Mouse (Mus musculus) liver, embryonic 11.5 days (tissue): ENCODE results near the gene Celf2. TPM values are rescaled to one million over a fixed set of nuclear protein-coding genes. Genes with fewer than 3 reads are reported as not detected.

ENCODE experiments used
- ATAC-seq: fragments of 200-750 bp; cut with Nextera tagmentation; replicated peaks from 2 replicates; pipeline ENCODE4 v1.8.0; 2017; ENCODE audit warnings: moderate number of reproducible peaks, mild to moderate bottlenecking, moderate TSS enrichment, moderate library complexity; ENCODE audit not compliant: low FRiP score
- DNase-seq: peaks from one replicate; pipeline ENCODE4 v3.0.0-alpha.2; 2017; ENCODE audit warnings: low spot score
- H3K27ac ChIP-seq: fragments of 300-500 bp; sonication (generic); 2 replicates; pipeline ENCODE4 v1.5.1; 2014; ENCODE audit warnings: mild to moderate bottlenecking, low read depth, low read length, control low read depth
- H3K27me3 ChIP-seq: fragments of 300-500 bp; sonication (generic); replicated peaks from 2 replicates; pipeline ENCODE4 v1.6.1; 2014; ENCODE audit warnings: low read length, mixed read lengths; ENCODE audit not compliant: control insufficient read depth, insufficient read depth
- H3K36me3 ChIP-seq: fragments of 300-500 bp; sonication (generic); 2 replicates; pipeline ENCODE4 v1.6.1; 2014; ENCODE audit warnings: mild to moderate bottlenecking, low read length, moderate library complexity, mixed read lengths; ENCODE audit not compliant: control insufficient read depth, insufficient read depth
- H3K4me1 ChIP-seq: fragments of 300-500 bp; sonication (generic); replicated peaks from 2 replicates; pipeline ENCODE4 v1.6.1; 2014; ENCODE audit warnings: low read length, mixed read lengths; ENCODE audit not compliant: control insufficient read depth, insufficient read depth
- H3K4me2 ChIP-seq: fragments of 300-500 bp; sonication (generic); 2 replicates; pipeline ENCODE4 v1.6.1; 2014; ENCODE audit warnings: mild to moderate bottlenecking, control low read depth, moderate library complexity
- H3K4me3 ChIP-seq: fragments of 300-500 bp; sonication (generic); 2 replicates; pipeline ENCODE4 v1.5.1; 2014; ENCODE audit warnings: low read depth, low read length, control low read depth
- H3K9ac ChIP-seq: fragments of 300-500 bp; sonication (generic); 2 replicates; pipeline ENCODE4 v1.6.1; 2014; ENCODE audit warnings: low read depth, low read length, control low read depth
- H3K9me3 ChIP-seq: fragments of 300-500 bp; sonication (generic); 2 replicates; pipeline ENCODE4 v1.6.1; 2016; ENCODE audit warnings: low read length, inconsistent platforms, mixed read lengths; ENCODE audit not compliant: control insufficient read depth
- WGBS: fragments of 180-500 bp; shearing (Covaris S2); extraction: QIAGEN DNeasy Blood & Tissue Kit; methylation state at CpG from one replicate; pipeline ENCODE4 v1.1.7; 2014; 5-methylcytosine and 5-hydroxymethylcytosine counted together
- polyA plus RNA-seq: library from polyadenylated mRNA; unstranded; fragments of >200 nt; fragmentation: Nextera tagmentation; extraction: Ambion mirVana; gene quantifications from 2 replicates; pipeline ENCODE4 v1.2.1, GENCODE M21; 2014

Gene Celf2
- polyA plus RNA-seq, 1 experiment from 2014 or later: 21.1 TPM

DNA sequence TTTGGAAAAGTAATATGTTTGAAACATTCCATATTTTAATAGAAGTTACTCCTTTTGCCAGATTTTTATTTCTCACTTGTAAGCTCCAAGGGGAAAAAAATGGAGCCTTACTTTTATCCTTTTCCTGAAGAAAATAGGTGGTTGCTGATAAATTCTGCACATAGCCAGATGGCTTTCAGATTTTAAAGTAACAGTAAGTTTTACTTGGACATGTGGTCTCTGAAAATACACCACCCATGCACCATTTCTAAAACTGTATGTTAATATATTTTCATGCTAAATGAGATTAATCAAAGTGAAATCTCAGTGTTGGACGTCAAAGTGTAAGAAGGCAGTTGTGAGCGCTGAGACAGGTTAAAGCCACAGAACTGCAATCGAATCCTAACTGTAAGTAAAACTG lies 502.5 kb downstream of the Celf2 start:
- Histone ChIP-seq H3K9me3 (no peaks in the 10 kb centered on the region), H3K36me3 (no peaks in the 10 kb centered on the region), H3K4me3 (no peak overlapping the region), H3K4me2 (no peak overlapping the region), H3K4me1 (no peaks in the 10 kb centered on the region), H3K27me3 (no peaks in the 10 kb centered on the region), H3K9ac (no peak overlapping the region), H3K27ac (no peak overlapping the region)
- 84% methylated on average over 3 of the region's 3 CpGs for WGBS
- ATAC-seq: no peak
- no peak for DNase-seq

DNA sequence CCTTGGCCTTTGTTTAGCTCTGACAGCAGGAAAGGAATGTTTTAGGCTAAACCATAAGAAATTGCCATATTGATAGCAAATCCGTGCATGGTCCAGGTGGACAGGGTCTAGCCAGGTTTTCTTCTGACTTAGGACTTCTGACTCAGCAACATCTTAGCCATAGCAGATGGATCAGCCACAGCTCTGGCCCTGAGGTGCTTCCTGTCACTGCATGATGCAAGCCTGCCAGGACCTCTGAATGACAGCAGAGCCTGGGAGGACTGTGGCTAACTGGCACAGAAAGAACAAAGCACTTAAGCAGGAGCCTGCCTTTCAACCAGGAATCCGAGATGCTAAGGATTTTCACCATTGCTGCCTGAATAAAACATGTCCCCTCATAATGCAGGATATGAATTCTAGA lies 507.4 kb downstream of the Celf2 start:
- no peak for DNase-seq
- no peak overlapping the region for H3K4me2 ChIP-seq
- no peak for ATAC-seq
- H3K36me3 ChIP-seq: no peaks in the 10 kb centered on the region
- H3K4me3 ChIP-seq: no peak overlapping the region
- no peaks in the 10 kb centered on the region for H3K27me3 ChIP-seq
- H3K9ac ChIP-seq: no peak overlapping the region
- 60% methylated on average over 2 of the region's 2 CpGs for WGBS
- no peaks in the 10 kb centered on the region for H3K4me1 ChIP-seq
- no peak overlapping the region for H3K27ac ChIP-seq
- no peaks in the 10 kb centered on the region for H3K9me3 ChIP-seq

DNA sequence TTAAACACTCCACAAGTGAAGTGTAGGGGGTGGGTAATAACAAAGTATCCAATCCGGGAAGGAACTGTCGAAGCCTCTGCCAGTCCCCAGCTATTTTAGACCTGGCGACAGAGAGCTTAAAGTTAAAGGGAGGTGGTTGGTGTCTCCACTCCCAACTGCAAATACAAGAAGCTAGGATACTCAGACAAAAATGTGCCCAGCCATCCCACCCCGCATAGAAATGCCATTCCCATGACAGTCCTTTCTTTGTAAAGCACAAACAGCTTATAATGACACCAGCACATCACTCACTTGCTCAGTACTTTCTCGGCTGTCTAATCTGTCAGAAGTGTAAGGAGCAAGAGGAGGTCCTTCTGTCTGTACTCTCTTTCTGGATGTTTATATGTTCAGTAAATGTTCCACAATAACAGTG lies 518.3 kb downstream of the Celf2 start:
- Histone ChIP-seq H3K4me1 (no peaks in the 10 kb centered on the region), H3K27ac (no peak overlapping the region), H3K4me2 (no peak overlapping the region), H3K36me3 (no peaks in the 10 kb centered on the region), H3K27me3 (no peaks in the 10 kb centered on the region), H3K9me3 (no peaks in the 10 kb centered on the region), H3K4me3 (no peak overlapping the region), H3K9ac (no peak overlapping the region)
- ATAC-seq: no peak
- WGBS: 84% methylated on average over 5 of the region's 5 CpGs
- no peak for DNase-seq

DNA sequence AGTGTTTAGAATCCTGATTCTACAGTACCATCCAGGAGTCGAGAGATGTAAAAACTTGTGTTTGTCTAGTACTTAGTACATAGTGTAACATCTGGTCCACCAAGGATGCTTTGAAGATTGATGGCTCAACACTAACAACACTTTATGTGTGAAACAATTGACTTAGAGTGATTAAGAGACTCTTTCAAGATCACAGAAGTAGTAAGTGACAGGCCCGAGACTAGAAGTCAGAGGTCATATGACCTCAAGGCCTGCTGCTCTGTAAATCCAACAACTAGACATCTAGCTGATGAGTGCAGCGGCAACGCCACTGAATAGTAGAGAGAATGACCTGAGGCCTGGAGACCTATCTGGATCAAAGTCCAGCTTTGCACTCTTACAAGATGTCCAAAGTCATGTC lies 523.7 kb downstream of the Celf2 start:
- DNase-seq: no peak
- Histone ChIP-seq H3K9ac (no peak overlapping the region), H3K4me1 (no peaks in the 10 kb centered on the region), H3K4me3 (no peak overlapping the region), H3K36me3 (no peaks in the 10 kb centered on the region), H3K27me3 (no peaks in the 10 kb centered on the region), H3K27ac (no peak overlapping the region), H3K9me3 (no peaks in the 10 kb centered on the region), H3K4me2 (no peak overlapping the region)
- 71% methylated on average over 4 of the region's 4 CpGs for WGBS
- ATAC-seq: no peak

DNA sequence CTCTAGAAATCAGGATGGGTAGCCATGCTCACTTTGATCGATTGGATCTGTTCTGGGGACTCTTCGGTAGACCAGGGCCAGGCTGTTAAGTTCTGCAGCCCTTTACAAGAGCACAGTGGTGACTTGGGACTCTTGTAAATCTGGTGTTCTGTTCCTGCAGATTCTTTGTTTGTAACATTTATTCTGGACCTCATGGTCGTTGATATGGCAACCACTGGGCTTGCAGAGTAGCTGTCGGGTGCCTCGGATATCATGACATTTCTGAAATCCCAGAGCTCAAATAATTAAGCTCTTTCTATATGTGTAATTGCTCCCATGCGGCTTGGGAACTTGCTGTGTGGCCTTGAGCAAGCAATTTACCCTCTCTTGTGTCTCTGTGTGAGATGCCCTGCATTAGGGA lies 525.5 kb downstream of the Celf2 start:
- H3K4me1 ChIP-seq: no peaks in the 10 kb centered on the region
- no peaks in the 10 kb centered on the region for H3K36me3 ChIP-seq
- H3K4me2 ChIP-seq: no peak overlapping the region
- no peaks in the 10 kb centered on the region for H3K27me3 ChIP-seq
- no peak overlapping the region for H3K27ac ChIP-seq
- no peak for DNase-seq
- H3K9me3 ChIP-seq: no peaks in the 10 kb centered on the region
- no peak for ATAC-seq
- H3K9ac ChIP-seq: no peak overlapping the region
- no peak overlapping the region for H3K4me3 ChIP-seq
- 77% methylated on average over 6 of the region's 6 CpGs for WGBS

DNA sequence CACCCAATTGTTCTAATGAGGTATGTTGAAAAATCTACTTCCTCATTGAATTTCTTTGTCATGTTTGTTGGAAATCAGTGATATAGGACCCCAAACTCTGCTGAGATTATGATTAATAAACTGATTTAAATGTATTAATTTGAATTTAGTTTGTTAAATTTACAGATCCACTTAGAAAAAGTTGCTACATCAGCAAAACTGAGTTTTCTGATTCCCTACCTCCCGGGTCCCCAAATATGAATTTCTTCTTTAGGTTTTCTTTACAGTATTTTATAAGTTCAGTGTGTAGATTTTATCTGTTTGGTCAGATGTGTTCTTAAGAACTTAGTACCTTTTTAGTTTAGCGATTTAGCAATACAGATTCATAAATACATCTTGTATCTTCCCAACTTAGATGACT lies 533.1 kb downstream of the Celf2 start:
- H3K9me3 ChIP-seq: no peaks in the 10 kb centered on the region
- H3K9ac ChIP-seq: no peak overlapping the region
- WGBS: 88% methylated on average over 2 of the region's 2 CpGs
- no peaks in the 10 kb centered on the region for H3K27me3 ChIP-seq
- no peaks in the 10 kb centered on the region for H3K36me3 ChIP-seq
- no peak overlapping the region for H3K4me3 ChIP-seq
- H3K4me2 ChIP-seq: no peak overlapping the region
- H3K27ac ChIP-seq: no peak overlapping the region
- ATAC-seq (no peak), DNase-seq (no peak)
- no peaks in the 10 kb centered on the region for H3K4me1 ChIP-seq

DNA sequence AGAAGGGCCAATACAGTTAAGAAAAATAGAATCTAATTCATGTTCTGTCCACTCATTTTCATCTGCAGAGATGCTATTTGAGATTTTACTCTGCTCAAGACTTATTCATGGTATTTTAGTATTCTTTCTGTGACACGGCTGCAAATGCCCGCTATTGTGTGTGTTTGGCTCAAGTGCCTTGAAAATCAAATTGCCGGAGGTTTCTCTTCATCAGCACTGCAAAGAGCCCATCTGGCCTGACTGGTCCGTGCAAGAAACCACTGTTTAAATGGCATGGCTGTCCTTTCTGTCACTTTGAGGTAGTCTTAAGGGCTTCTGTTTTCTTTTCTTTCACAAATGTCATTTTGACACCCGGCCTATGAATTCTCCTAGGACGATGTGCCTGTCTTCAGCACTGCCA lies 540.1 kb downstream of the Celf2 start:
- H3K36me3 ChIP-seq: no peaks in the 10 kb centered on the region
- whole genome bisulfite sequencing: 84% methylated on average over 6 of the region's 6 CpGs
- no peak overlapping the region for H3K9ac ChIP-seq

GRCm38 (mm10) chr2:6965243-6965642 lies 544.1 kb downstream of the Celf2 start:
- H3K9me3 ChIP-seq: no peaks in the 10 kb centered on the region
- no peak overlapping the region for H3K9ac ChIP-seq
- no peaks in the 10 kb centered on the region for H3K36me3 ChIP-seq
- DNase-seq (no peak), ATAC-seq (no peak)
- no peak overlapping the region for H3K27ac ChIP-seq
- H3K4me2 ChIP-seq: no peak overlapping the region
- H3K4me3 ChIP-seq: no peak overlapping the region
- H3K27me3 ChIP-seq: no peaks in the 10 kb centered on the region
- no peaks in the 10 kb centered on the region for H3K4me1 ChIP-seq

More for the DNA sequence above, 540.1 kb downstream of the Celf2 start:
- DNase-seq: no peak
- H3K4me1 ChIP-seq: no peaks in the 10 kb centered on the region
- H3K27me3 ChIP-seq: no peaks in the 10 kb centered on the region
- no peak overlapping the region for H3K27ac ChIP-seq
- no peak for ATAC-seq
- H3K4me3 ChIP-seq: no peak overlapping the region
- H3K9me3 ChIP-seq: no peaks in the 10 kb centered on the region
- no peak overlapping the region for H3K4me2 ChIP-seq

DNA sequence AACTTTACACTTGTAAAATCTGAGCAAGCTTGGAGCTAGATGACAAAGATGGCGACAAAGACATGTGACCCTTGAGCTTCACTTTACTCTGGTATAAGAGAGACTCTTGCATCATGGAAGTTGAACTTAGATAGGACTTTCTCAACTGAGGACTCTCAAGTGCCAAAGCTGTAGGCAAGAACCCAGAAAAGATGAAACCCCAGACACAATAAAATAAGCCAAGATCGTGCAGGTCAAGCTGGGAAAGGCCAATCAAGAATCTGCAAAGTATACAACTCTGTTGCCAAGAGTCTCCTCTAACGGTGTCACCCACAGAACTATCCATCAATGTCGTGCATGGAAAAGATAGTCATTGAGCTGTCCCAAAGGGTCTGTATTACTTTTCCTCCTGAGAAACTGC lies 558.7 kb downstream of the Celf2 start:
- H3K4me3 ChIP-seq: no peak overlapping the region
- no peak overlapping the region for H3K4me2 ChIP-seq
- no peaks in the 10 kb centered on the region for H3K4me1 ChIP-seq
- H3K9me3 ChIP-seq: no peaks in the 10 kb centered on the region
- no peak overlapping the region for H3K9ac ChIP-seq
- no peak for ATAC-seq
- H3K36me3 ChIP-seq: no peaks in the 10 kb centered on the region
- 75% methylated on average over 4 of the region's 4 CpGs for WGBS
- no peak for DNase-seq
- no peaks in the 10 kb centered on the region for H3K27me3 ChIP-seq
- no peak overlapping the region for H3K27ac ChIP-seq
